In genomic region chr3:30592418-30592853, GRCm38 (mm10) we compare ENCODE assay signal across 8 mouse cellular contexts. TPM values are rescaled to one million over a fixed set of nuclear protein-coding genes. Genes with fewer than 3 reads are reported as not detected.
DNase-seq lines count a peak whose midpoint lies in the region; ATAC-seq lines count a peak whose summit lies in the region.

No protein-coding gene starts in this region.

- no peak overlapping the region for H3K4me2 ChIP-seq in heart, embryonic 11.5 days
- no peak overlapping the region for H3K4me2 ChIP-seq in forebrain, embryonic 15.5 days (replicated peaks)

- no peaks in the 10 kb centered on the region for H3K36me3 ChIP-seq in heart, embryonic 11.5 days (ENCODE audit: control insufficient read depth, insufficient read depth, low read length)
- H3K36me3 ChIP-seq in forebrain, embryonic 15.5 days = no peaks in the 10 kb centered on the region

- H3K4me1 ChIP-seq in heart, embryonic 11.5 days (ENCODE audit: control insufficient read depth, insufficient read depth, low read length) = no peaks in the 10 kb centered on the region
- peaks cover 7% of the 10 kb centered on the region for H3K4me1 ChIP-seq in forebrain, embryonic 15.5 days

- peak; percentile 56 for DNase-seq in heart, adult 8-10 months (ENCODE audit: low spot score)
- DNase-seq in Muller cell, postnatal 12 days (ENCODE audit: inconsistent ontology term) = peak; percentile 58
- peak; percentile 44 for DNase-seq in kidney, postnatal 10 days
- DNase-seq in telencephalon, adult 2 months (ENCODE audit: low read depth, low spot score) = peak; percentile 65
- DNase-seq in thymus, postnatal 36 days = no peak

- H3K9ac ChIP-seq in heart, embryonic 11.5 days (ENCODE audit: low read depth, low read length) = no peak overlapping the region
- H3K9ac ChIP-seq in forebrain, embryonic 15.5 days (replicated peaks) = no peak overlapping the region

- 3% methylated on average over 2 of the region's 2 CpGs for WGBS in heart, embryonic 11.5 days (ENCODE audit: insufficient replicate concordance)
- WGBS in forebrain, embryonic 15.5 days = 2% methylated on average over 2 of the region's 2 CpGs

- H3K27ac ChIP-seq in heart, embryonic 11.5 days (ENCODE audit: low read depth, low read length) = no peak overlapping the region
- H3K27ac ChIP-seq in forebrain, embryonic 15.5 days (replicated peaks) = no peak overlapping the region

- H3K9me3 ChIP-seq in heart, embryonic 11.5 days (replicated peaks; ENCODE audit: control insufficient read depth, low read length) = no peaks in the 10 kb centered on the region
- H3K9me3 ChIP-seq in forebrain, embryonic 15.5 days = no peaks in the 10 kb centered on the region

- ATAC-seq in heart, embryonic 11.5 days (replicated peaks; ENCODE audit: insufficient number of reproducible peaks, low FRiP score, low TSS enrichment) = no peak; the same call in 1 of the 2 replicates
- ATAC-seq in forebrain, embryonic 15.5 days (replicated peaks) = peak; percentile 24
- ATAC-seq in megakaryocyte progenitor cell, adult 5-6 weeks (replicated peaks; ENCODE audit: poor library complexity) = peak; percentile 76

- H3K4me3 ChIP-seq in heart, embryonic 11.5 days (ENCODE audit: low read depth, low read length) = no peak overlapping the region
- H3K4me3 ChIP-seq in forebrain, embryonic 15.5 days = no peak overlapping the region

- H3K27me3 ChIP-seq in heart, embryonic 11.5 days (ENCODE audit: control insufficient read depth, insufficient read depth, low read length) = no peaks in the 10 kb centered on the region; the same call in 1 of the 2 replicates
- H3K27me3 ChIP-seq in forebrain, embryonic 15.5 days = no peaks in the 10 kb centered on the region

RNA-seq across cellular contexts. Expression of gene Actrt3, which starts 7.3 kb away (rescaled TPM):
- total RNA-seq in heart, adult 8-10 months (2022) = not detected
- polyA plus RNA-seq in heart, embryonic 11.5 days (2014; fragmentation: Nextera tagmentation; extraction: Ambion mirVana) = not detected in 2 replicates
- 0.11 and 0.22 TPM in 2 replicates for polyA plus RNA-seq in forebrain, embryonic 15.5 days (2015; fragmentation: Nextera tagmentation; extraction: Ambion mirVana)
- not detected in 2 replicates for total RNA-seq in megakaryocyte progenitor cell, adult 5-6 weeks (2015)
- not detected in 2 replicates for total RNA-seq in megakaryocyte progenitor cell, adult 5-6 weeks (2017)

RNA-seq across cellular contexts. Expression of gene Mynn, which starts 9.4 kb away (rescaled TPM):
- 10 to 100 TPM; 10.1 to 13.4 (median 11.9) TPM for total RNA-seq in heart, adult 8-10 months (2022)
- polyA plus RNA-seq in heart, embryonic 11.5 days (2014; fragmentation: Nextera tagmentation; extraction: Ambion mirVana) = 22.1 and 30.3 TPM in 2 replicates
- polyA plus RNA-seq in forebrain, embryonic 15.5 days (2015; fragmentation: Nextera tagmentation; extraction: Ambion mirVana) = 39.6 TPM in 2 replicates
- 22.7 and 27.1 TPM in 2 replicates for total RNA-seq in megakaryocyte progenitor cell, adult 5-6 weeks (2015)
- 26.3 and 26.5 TPM in 2 replicates for total RNA-seq in megakaryocyte progenitor cell, adult 5-6 weeks (2017)

RNA-seq across cellular contexts. Expression of gene Mecom, which starts 44.6 kb away (rescaled TPM):
- total RNA-seq in heart, adult 8-10 months (2022) = 10 to 100 TPM; 13.6 to 19.5 (median 16.5) TPM
- polyA plus RNA-seq in heart, embryonic 11.5 days (2014; fragmentation: Nextera tagmentation; extraction: Ambion mirVana) = 41.8 and 42.5 TPM in 2 replicates
- polyA plus RNA-seq in forebrain, embryonic 15.5 days (2015; fragmentation: Nextera tagmentation; extraction: Ambion mirVana) = 2.2 and 2.4 TPM in 2 replicates
- total RNA-seq in megakaryocyte progenitor cell, adult 5-6 weeks (2015) = 0.54 and 4.0 TPM in 2 replicates
- total RNA-seq in megakaryocyte progenitor cell, adult 5-6 weeks (2017) = 0.17 and 2.3 TPM in 2 replicates

RNA-seq across cellular contexts. Expression of gene Lrriq4, which starts 51.9 kb away (rescaled TPM):
- not detected for total RNA-seq in heart, adult 8-10 months (2022)
- polyA plus RNA-seq in heart, embryonic 11.5 days (2014; fragmentation: Nextera tagmentation; extraction: Ambion mirVana) = 0.09 TPM in 1 of 2 replicates, not detected in the other
- not detected in 2 replicates for polyA plus RNA-seq in forebrain, embryonic 15.5 days (2015; fragmentation: Nextera tagmentation; extraction: Ambion mirVana)
- total RNA-seq in megakaryocyte progenitor cell, adult 5-6 weeks (2015) = not detected in 2 replicates
- not detected in 2 replicates for total RNA-seq in megakaryocyte progenitor cell, adult 5-6 weeks (2017)

RNA-seq across cellular contexts. Expression of gene Lrrc34, which starts 55.2 kb away (rescaled TPM):
- not detected for total RNA-seq in heart, adult 8-10 months (2022)
- polyA plus RNA-seq in heart, embryonic 11.5 days (2014; fragmentation: Nextera tagmentation; extraction: Ambion mirVana) = 0.62 and 0.86 TPM in 2 replicates
- 0.88 and 1.9 TPM in 2 replicates for polyA plus RNA-seq in forebrain, embryonic 15.5 days (2015; fragmentation: Nextera tagmentation; extraction: Ambion mirVana)
- total RNA-seq in megakaryocyte progenitor cell, adult 5-6 weeks (2015) = not detected in 2 replicates
- not detected in 2 replicates for total RNA-seq in megakaryocyte progenitor cell, adult 5-6 weeks (2017)

Comparison
In these comparisons a context has a peak if more than half of its experiments do, and no peak if none do; other contexts are left out.
1. DNase-seq: peak in heart, adult 8-10 months (single experiment), Muller cell, postnatal 12 days (single experiment), kidney, postnatal 10 days (single experiment) and telencephalon, adult 2 months (single experiment); none in thymus, postnatal 36 days (0 of 2).